ENCODE assay signal across 8 mouse cellular contexts in genomic region chr1:86448272-86448671, GRCm38 (mm10). TPM values are rescaled to one million over a fixed set of nuclear protein-coding genes. Genes with fewer than 3 reads are reported as not detected.
DNase-seq lines count a peak whose midpoint lies in the region; ATAC-seq and TF ChIP-seq lines count a peak whose summit lies in the region.

No protein-coding gene starts in this region.

- dilution Hi-C loops in CH12.LX (cut with MboI; ENCODE audit: extremely low pct_ligation_motif_present, extremely low pct_unique_long_range_greater_than_20kb, low sequenced_read_pairs) = no loop called here

- no peak for DNase-seq in forebrain, embryonic 10.5 days (ENCODE audit: extremely low spot score, low spot score)
- no peak for DNase-seq in forebrain, embryonic 11.5 days (ENCODE audit: low spot score)
- DNase-seq in CH12.LX (ENCODE audit: extremely low read depth) = no peak
- DNase-seq in thymus, adult 2 months = no peak
- DNase-seq in urinary bladder, adult 2 months (ENCODE audit: low spot score) = no peak
- no peak for DNase-seq in embryo, embryonic 9.5 days (ENCODE audit: extremely low spot score)

- no peaks in the 10 kb centered on the region for H3K79me2 ChIP-seq in CH12.LX (replicated peaks; ENCODE audit: control insufficient read depth, extremely low read depth, insufficient read depth, poor library complexity, severe bottlenecking)

- no peak for ATAC-seq in forebrain, embryonic 11.5 days (replicated peaks; ENCODE audit: low FRiP score)
- ATAC-seq in forebrain, embryonic 16.5 days = no peak
- 0 out of 2 replicates have a peak, but pooled peaks have one; percentile 18 for ATAC-seq in intestine, postnatal 0 days

- 58% methylated on average over 4 of the region's 4 CpGs for WGBS in forebrain, embryonic 10.5 days
- WGBS in forebrain, embryonic 11.5 days = 48% methylated on average over 4 of the region's 4 CpGs
- 31% methylated on average over 4 of the region's 4 CpGs for WGBS in forebrain, embryonic 16.5 days
- 10% methylated on average over 4 of the region's 4 CpGs for WGBS in intestine, postnatal 0 days
- WGBS in thymus, adult 2 months = 81% methylated on average over 4 of the region's 4 CpGs

- TF ChIP-seq CTCF in CH12.LX (conservative IDR thresholded peaks at IDR 0.05 in 1 of 2, IDR thresholded peaks at IDR 0.05 in 1 of 2; ENCODE audit: low read depth in 2 of 2, low read length in 2 of 2) = no peak
- no peak for TF ChIP-seq CTCF in intestine, postnatal 0 days (IDR thresholded peaks at IDR 0.05; ENCODE audit: low read depth)
- no peak for TF ChIP-seq CTCF in thymus, adult 2 months (IDR thresholded peaks at IDR 0.05; ENCODE audit: borderline replicate concordance, control insufficient read depth, extremely low read depth, insufficient read depth, low read length, poor library complexity)

- H3K27me3 ChIP-seq in forebrain, embryonic 10.5 days (ENCODE audit: poor library complexity, severe bottlenecking) = no peaks in the 10 kb centered on the region
- H3K27me3 ChIP-seq in forebrain, embryonic 11.5 days (ENCODE audit: control insufficient read depth, insufficient read depth, low read length) = no peaks in the 10 kb centered on the region
- H3K27me3 ChIP-seq in CH12.LX (replicated peaks) = no peaks in the 10 kb centered on the region
- H3K27me3 ChIP-seq in forebrain, embryonic 16.5 days (replicated peaks; ENCODE audit: control insufficient read depth, insufficient read depth, low read length) = no peaks in the 10 kb centered on the region
- no peaks in the 10 kb centered on the region for H3K27me3 ChIP-seq in intestine, postnatal 0 days (replicated peaks; ENCODE audit: control insufficient read depth, insufficient read depth, low read length)
- H3K27me3 ChIP-seq in thymus, adult 2 months (ENCODE audit: control insufficient read depth, insufficient read depth, low read length) = no peaks in the 10 kb centered on the region

- in situ Hi-C loops in CH12.LX (cut with MboI; ENCODE audit: low pct_ligation_motif_present, low pct_unique_long_range_greater_than_20kb, low sequenced_read_pairs) = loop anchor here (25.0 kb wide), 1 partner anchor 589 kb away; no protein-coding TSS in a partner anchor

- no peak for TF ChIP-seq RAD21 in CH12.LX (IDR thresholded peaks at IDR 0.05; ENCODE audit: low read depth, low read length)

- H3K4me1 ChIP-seq in forebrain, embryonic 10.5 days = peaks cover 18% of the 10 kb centered on the region
- H3K4me1 ChIP-seq in forebrain, embryonic 11.5 days (replicated peaks; ENCODE audit: control insufficient read depth, insufficient read depth, low read length) = peaks cover 8% of the 10 kb centered on the region; the same call in 1 of the 2 replicates
- peaks cover 22 to 52% of the 10 kb centered on the region in 2 experiments for H3K4me1 ChIP-seq in CH12.LX (ENCODE audit: control insufficient read depth in 1 of 2, insufficient read depth in 2 of 2)
- H3K4me1 ChIP-seq in forebrain, embryonic 16.5 days (replicated peaks; ENCODE audit: control insufficient read depth, insufficient read depth, low read length) = peaks cover 16% of the 10 kb centered on the region
- H3K4me1 ChIP-seq in intestine, postnatal 0 days (replicated peaks; ENCODE audit: control insufficient read depth, insufficient read depth, low read length) = peaks cover 21% of the 10 kb centered on the region; the same call in 1 of the 2 replicates
- H3K4me1 ChIP-seq in thymus, adult 2 months (replicated peaks; ENCODE audit: control insufficient read depth, insufficient read depth, low read length) = peaks cover 15% of the 10 kb centered on the region

- H3K27ac ChIP-seq in forebrain, embryonic 10.5 days = peak overlapping the region; percentile 35; the same call in 1 of the 2 replicates
- H3K27ac ChIP-seq in forebrain, embryonic 11.5 days (ENCODE audit: low read depth, low read length) = no peak overlapping the region
- peak overlapping the region; percentile 39 for H3K27ac ChIP-seq in CH12.LX (ENCODE audit: insufficient read depth, low read depth)
- H3K27ac ChIP-seq in forebrain, embryonic 16.5 days (ENCODE audit: low read length) = 0 out of 2 replicates have a peak overlapping the region, but pooled peaks have one; percentile 1
- H3K27ac ChIP-seq in intestine, postnatal 0 days (ENCODE audit: low read depth, low read length) = peak overlapping the region; percentile 91
- no peak overlapping the region for H3K27ac ChIP-seq in thymus, adult 2 months (ENCODE audit: control insufficient read depth, insufficient read depth, low read length)

- no peak overlapping the region for H3K4me3 ChIP-seq in forebrain, embryonic 10.5 days
- no peak overlapping the region for H3K4me3 ChIP-seq in forebrain, embryonic 11.5 days (ENCODE audit: low read depth, low read length)
- H3K4me3 ChIP-seq in CH12.LX (replicated peaks in 1 of 3; ENCODE audit: low read depth in 2 of 3, low read length in 2 of 3, poor library complexity in 1 of 3) = no peak overlapping the region
- H3K4me3 ChIP-seq in forebrain, embryonic 16.5 days (replicated peaks; ENCODE audit: low read length) = no peak overlapping the region
- H3K4me3 ChIP-seq in intestine, postnatal 0 days (ENCODE audit: low read depth, low read length) = no peak overlapping the region; the same call in 1 of the 2 replicates
- no peak overlapping the region for H3K4me3 ChIP-seq in thymus, adult 2 months (ENCODE audit: control insufficient read depth, insufficient read depth, low read length)

- no peak for TF ChIP-seq POLR2A in CH12.LX (IDR thresholded peaks at IDR 0.05; ENCODE audit: low read depth, low read length)
- TF ChIP-seq POLR2A in thymus, adult 2 months (IDR thresholded peaks at IDR 0.05; ENCODE audit: control insufficient read depth, extremely low read depth, insufficient read depth, low read length, poor library complexity) = no peak

- H3K4me2 ChIP-seq in forebrain, embryonic 11.5 days (ENCODE audit: low read depth, low read length, severe bottlenecking) = no peak overlapping the region
- H3K4me2 ChIP-seq in CH12.LX (ENCODE audit: insufficient read depth, low read depth, poor library complexity, severe bottlenecking) = peak overlapping the region; percentile 14; the same call in 1 of the 2 replicates
- no peak overlapping the region for H3K4me2 ChIP-seq in forebrain, embryonic 16.5 days (ENCODE audit: low read length)
- H3K4me2 ChIP-seq in intestine, postnatal 0 days (replicated peaks; ENCODE audit: low read depth) = peak overlapping the region; percentile 46

- no peaks in the 10 kb centered on the region for H3K9me3 ChIP-seq in forebrain, embryonic 10.5 days
- no peaks in the 10 kb centered on the region for H3K9me3 ChIP-seq in forebrain, embryonic 11.5 days (ENCODE audit: control insufficient read depth, low read length)
- H3K9me3 ChIP-seq in CH12.LX (replicated peaks; ENCODE audit: low read length) = no peaks in the 10 kb centered on the region
- no peaks in the 10 kb centered on the region for H3K9me3 ChIP-seq in forebrain, embryonic 16.5 days (ENCODE audit: control insufficient read depth, low read length)
- H3K9me3 ChIP-seq in intestine, postnatal 0 days (ENCODE audit: control insufficient read depth) = no peaks in the 10 kb centered on the region

- no peak overlapping the region for H3K9ac ChIP-seq in forebrain, embryonic 11.5 days (ENCODE audit: low read length)
- peak overlapping the region; percentile 34 for H3K9ac ChIP-seq in CH12.LX (ENCODE audit: insufficient read depth, low read depth)
- H3K9ac ChIP-seq in forebrain, embryonic 16.5 days (replicated peaks; ENCODE audit: low read depth, low read length) = no peak overlapping the region
- H3K9ac ChIP-seq in intestine, postnatal 0 days (ENCODE audit: low read depth, low read length) = peak overlapping the region; percentile 31; the same call in 1 of the 2 replicates

- H3K36me3 ChIP-seq in forebrain, embryonic 10.5 days (replicated peaks) = no peaks in the 10 kb centered on the region
- H3K36me3 ChIP-seq in forebrain, embryonic 11.5 days (ENCODE audit: control insufficient read depth, insufficient read depth, low read length) = no peaks in the 10 kb centered on the region
- H3K36me3 ChIP-seq in CH12.LX (replicated peaks in 1 of 2; ENCODE audit: control insufficient read depth in 1 of 2, insufficient read depth in 1 of 2, low read length in 1 of 2) = no peaks in the 10 kb centered on the region
- no peaks in the 10 kb centered on the region for H3K36me3 ChIP-seq in forebrain, embryonic 16.5 days (ENCODE audit: control insufficient read depth, insufficient read depth)
- no peaks in the 10 kb centered on the region for H3K36me3 ChIP-seq in intestine, postnatal 0 days (ENCODE audit: control insufficient read depth, insufficient read depth)
- no peaks in the 10 kb centered on the region for H3K36me3 ChIP-seq in thymus, adult 2 months (ENCODE audit: control insufficient read depth, insufficient read depth, low read length)

- no peak for TF ChIP-seq EP300 in CH12.LX (IDR thresholded peaks at IDR 0.05; ENCODE audit: low read length)

TF ChIP-seq in CH12.LX, 34 proteins besides CTCF, POLR2A, EP300 and RAD21:
- TF ChIP-seq ZMIZ1 (IDR thresholded peaks at IDR 0.05; ENCODE audit: low read depth, low read length) = no peak
- TF ChIP-seq BHLHE40 (IDR thresholded peaks at IDR 0.05; ENCODE audit: low read depth, low read length) = peak; percentile 38; the same call in 1 of the 2 replicates

RNA-seq across cellular contexts. Expression of gene Tex44, which starts 22.1 kb away (rescaled TPM):
- not detected in 2 replicates for polyA plus RNA-seq in forebrain, embryonic 10.5 days (2016; fragmentation: Nextera tagmentation; extraction: Ambion mirVana)
- polyA plus RNA-seq in forebrain, embryonic 11.5 days (2014; fragmentation: Nextera tagmentation; extraction: Ambion mirVana) = not detected in 2 replicates
- total RNA-seq in CH12.LX (2012; rRNA removed) (not detected in 2 replicates), CH12.LX (2014; rRNA removed) (not detected in 2 replicates)
- polyA plus RNA-seq in CH12.LX (2012; ENCODE audit: insufficient read length, low read depth) = not detected in 2 replicates
- not detected in 2 replicates for polyA plus RNA-seq in forebrain, embryonic 16.5 days (2015; fragmentation: Nextera tagmentation; extraction: Ambion mirVana)
- polyA plus RNA-seq in intestine, postnatal 0 days (2015; fragmentation: Nextera tagmentation; extraction: Ambion mirVana) = not detected in 2 replicates
- polyA plus RNA-seq in thymus, adult 2 months (2012; rRNA removed) = 0.74 and 1.2 TPM in 2 replicates
- polyA plus RNA-seq in urinary bladder, adult 2 months (2012; rRNA removed) = not detected in 2 replicates

RNA-seq across cellular contexts. Expression of gene Nmur1, which starts 22.2 kb away (rescaled TPM):
- polyA plus RNA-seq in forebrain, embryonic 10.5 days (2016; fragmentation: Nextera tagmentation; extraction: Ambion mirVana) = 0.17 and 0.27 TPM in 2 replicates
- 0.72 TPM in 1 of 2 replicates, not detected in the other for polyA plus RNA-seq in forebrain, embryonic 11.5 days (2014; fragmentation: Nextera tagmentation; extraction: Ambion mirVana)
- 0.13 TPM in 1 of 2 replicates, not detected in the other for total RNA-seq in CH12.LX (2012; rRNA removed)
- not detected in 2 replicates for total RNA-seq in CH12.LX (2014; rRNA removed)
- 0.16 TPM in 1 of 2 replicates, not detected in the other for polyA plus RNA-seq in CH12.LX (2012; ENCODE audit: insufficient read length, low read depth)
- not detected in 2 replicates for polyA plus RNA-seq in forebrain, embryonic 16.5 days (2015; fragmentation: Nextera tagmentation; extraction: Ambion mirVana)
- polyA plus RNA-seq in intestine, postnatal 0 days (2015; fragmentation: Nextera tagmentation; extraction: Ambion mirVana) = 4.3 and 4.5 TPM in 2 replicates
- 0.44 and 0.64 TPM in 2 replicates for polyA plus RNA-seq in thymus, adult 2 months (2012; rRNA removed)
- polyA plus RNA-seq in urinary bladder, adult 2 months (2012; rRNA removed) = 0.21 and 0.43 TPM in 2 replicates

Comparison
In these comparisons a context has a peak if more than half of its experiments do, and no peak if none do; other contexts are left out.
1. H3K27ac ChIP-seq: peak in forebrain, embryonic 10.5 days (single experiment), CH12.LX (single experiment), forebrain, embryonic 16.5 days (single experiment) and intestine, postnatal 0 days (single experiment); none in forebrain, embryonic 11.5 days (single experiment) and thymus, adult 2 months (single experiment).
2. H3K4me2 ChIP-seq: peak in CH12.LX (single experiment) and intestine, postnatal 0 days (single experiment); none in forebrain, embryonic 11.5 days (single experiment) and forebrain, embryonic 16.5 days (single experiment).
3. H3K9ac ChIP-seq: peak in CH12.LX (single experiment) and intestine, postnatal 0 days (single experiment); none in forebrain, embryonic 11.5 days (single experiment) and forebrain, embryonic 16.5 days (single experiment).